Mouse (Mus musculus) heart, embryonic 15.5 days (tissue): ENCODE measurements around the gene Kctd4. TPM values are rescaled to one million over a fixed set of nuclear protein-coding genes. Genes with fewer than 3 reads are reported as not detected.

ENCODE experiments used
- ATAC-seq: fragments of 200-750 bp; cut with Nextera tagmentation; replicated peaks from 2 replicates; pipeline ENCODE4 v1.8.0; 2017; ENCODE audit warnings: low read depth, moderate TSS enrichment; ENCODE audit not compliant: insufficient number of reproducible peaks, insufficient read depth, low FRiP score
- H3K27ac ChIP-seq: fragments of 300-500 bp; sonication (generic); 2 replicates; pipeline ENCODE4 v1.5.1; 2015; ENCODE audit warnings: mild to moderate bottlenecking, inconsistent platforms
- H3K27me3 ChIP-seq: fragments of 300-500 bp; sonication (generic); 2 replicates; pipeline ENCODE4 v1.6.1; 2015; ENCODE audit warnings: inconsistent platforms
- H3K36me3 ChIP-seq: fragments of 300-500 bp; sonication (generic); 2 replicates; pipeline ENCODE4 v1.6.1; 2015; ENCODE audit warnings: mild to moderate bottlenecking, inconsistent platforms
- H3K4me1 ChIP-seq: fragments of 300-500 bp; sonication (generic); replicated peaks from 2 replicates; pipeline ENCODE4 v1.6.1; 2015; ENCODE audit warnings: inconsistent platforms
- H3K4me2 ChIP-seq: fragments of 300-500 bp; sonication (generic); 2 replicates; pipeline ENCODE4 v1.6.1; 2015; ENCODE audit warnings: inconsistent platforms, mild to moderate bottlenecking, moderate library complexity
- H3K4me3 ChIP-seq: fragments of 300-500 bp; sonication (generic); 2 replicates; pipeline ENCODE4 v1.5.1; 2015; ENCODE audit warnings: mild to moderate bottlenecking, inconsistent platforms
- H3K9ac ChIP-seq: fragments of 300-500 bp; sonication (generic); 2 replicates; pipeline ENCODE4 v1.6.1; 2015; ENCODE audit warnings: mild to moderate bottlenecking, inconsistent platforms
- H3K9me3 ChIP-seq: fragments of 300-500 bp; sonication (generic); replicated peaks from 2 replicates; pipeline ENCODE4 v1.6.1; 2016; ENCODE audit warnings: inconsistent platforms
- WGBS: fragments of 180-500 bp; shearing (Covaris S2); methylation state at CpG from one replicate; pipeline ENCODE4 v1.1.7; 2015; ENCODE audit warnings: mixed read lengths; 5-methylcytosine and 5-hydroxymethylcytosine counted together
- polyA plus RNA-seq: library from polyadenylated mRNA; unstranded; fragments of >200 nt; fragmentation: Nextera tagmentation; extraction: Ambion mirVana; gene quantifications from 2 replicates; pipeline ENCODE4 v1.2.1, GENCODE M21; 2015

The Kctd4 gene
- polyA plus RNA-seq, 1 experiment from 2014 or later, result 0.15 TPM

DNA sequence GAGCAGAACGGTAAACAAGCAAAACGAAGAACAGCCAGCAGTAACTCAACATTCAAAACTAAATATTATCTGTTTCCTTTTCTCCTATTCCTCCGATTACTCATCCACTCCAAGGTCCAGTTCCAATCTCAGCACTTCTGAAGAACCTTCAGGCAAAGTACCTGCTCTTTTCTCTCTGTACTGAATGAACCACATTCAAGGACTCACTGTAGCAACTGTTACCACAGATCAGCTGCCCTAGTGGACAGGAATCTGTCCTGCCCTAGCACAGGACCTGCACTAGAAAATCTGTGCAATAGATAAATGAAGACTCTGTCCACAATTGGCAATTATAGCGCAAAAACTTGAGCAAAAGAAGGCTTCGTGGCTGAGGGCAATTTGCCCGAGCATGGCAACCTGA is 36.1 kb downstream of the Kctd4 start:
- no peak overlapping the region for H3K9ac ChIP-seq
- WGBS, result 91% methylated on average over 6 of the region's 6 CpGs
- ATAC-seq, result no peak

DNA sequence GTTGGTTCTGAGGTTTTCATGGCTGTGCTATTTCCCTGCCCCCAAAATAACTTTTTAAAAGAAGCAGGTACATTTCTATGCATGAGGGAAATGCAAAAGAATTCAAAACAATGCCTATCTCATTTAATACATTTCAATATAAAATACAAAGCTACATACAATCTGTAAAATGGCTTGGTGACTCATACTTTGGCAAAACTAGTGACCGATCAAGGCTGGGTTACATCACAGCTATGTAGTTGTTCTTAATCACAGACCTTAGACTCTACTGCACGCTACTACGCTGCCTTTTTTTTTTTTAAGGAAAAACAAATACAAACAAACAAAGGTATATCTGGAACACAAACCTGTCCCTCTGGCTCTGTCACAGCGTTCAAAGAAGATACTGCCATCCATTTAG is 37.6 kb downstream of the Kctd4 start:
- no peak for ATAC-seq
- Histone ChIP-seq H3K36me3 (no peaks in the 10 kb centered on the region), H3K9me3 (no peaks in the 10 kb centered on the region), H3K4me1 (no peaks in the 10 kb centered on the region), H3K4me2 (no peak overlapping the region), H3K4me3 (no peak overlapping the region), H3K27ac (no peak overlapping the region), H3K9ac (no peak overlapping the region), H3K27me3 (no peaks in the 10 kb centered on the region)
- WGBS, result 89% methylated on average over 4 of the region's 4 CpGs

More for the DNA sequence above, 36.1 kb downstream of the Kctd4 start:
- no peak overlapping the region for H3K27ac ChIP-seq
- H3K4me1 ChIP-seq, result no peaks in the 10 kb centered on the region
- H3K36me3 ChIP-seq, result no peaks in the 10 kb centered on the region
- H3K9me3 ChIP-seq, result no peaks in the 10 kb centered on the region
- no peak overlapping the region for H3K4me2 ChIP-seq
- no peaks in the 10 kb centered on the region for H3K27me3 ChIP-seq
- no peak overlapping the region for H3K4me3 ChIP-seq

GRCm38 (mm10) chr14:75998082-75998481 is 43.3 kb downstream of the Kctd4 start:
- no peaks in the 10 kb centered on the region for H3K27me3 ChIP-seq
- H3K36me3 ChIP-seq, result no peaks in the 10 kb centered on the region
- H3K9ac ChIP-seq, result no peak overlapping the region
- no peak overlapping the region for H3K4me2 ChIP-seq
- no peak overlapping the region for H3K4me3 ChIP-seq
- H3K9me3 ChIP-seq, result no peaks in the 10 kb centered on the region
- WGBS, result 39% methylated on average over 1 of the region's 1 CpGs
- no peak overlapping the region for H3K27ac ChIP-seq
- H3K4me1 ChIP-seq, result no peaks in the 10 kb centered on the region
- ATAC-seq, result no peak

- no peak for ATAC-seq
- 74% methylated on average over 4 of the region's 4 CpGs for WGBS
- Histone ChIP-seq H3K9ac (no peak overlapping the region), H3K4me3 (no peak overlapping the region), H3K9me3 (no peaks in the 10 kb centered on the region), H3K36me3 (peaks cover 3% of the 10 kb centered on the region; the same call in 1 of the 2 replicates), H3K27ac (no peak overlapping the region), H3K27me3 (no peaks in the 10 kb centered on the region), H3K4me2 (no peak overlapping the region), H3K4me1 (no peaks in the 10 kb centered on the region)
Measured at GRCm38 (mm10) chr14:76001781-76002180, 47.0 kb downstream of the Kctd4 start.

DNA sequence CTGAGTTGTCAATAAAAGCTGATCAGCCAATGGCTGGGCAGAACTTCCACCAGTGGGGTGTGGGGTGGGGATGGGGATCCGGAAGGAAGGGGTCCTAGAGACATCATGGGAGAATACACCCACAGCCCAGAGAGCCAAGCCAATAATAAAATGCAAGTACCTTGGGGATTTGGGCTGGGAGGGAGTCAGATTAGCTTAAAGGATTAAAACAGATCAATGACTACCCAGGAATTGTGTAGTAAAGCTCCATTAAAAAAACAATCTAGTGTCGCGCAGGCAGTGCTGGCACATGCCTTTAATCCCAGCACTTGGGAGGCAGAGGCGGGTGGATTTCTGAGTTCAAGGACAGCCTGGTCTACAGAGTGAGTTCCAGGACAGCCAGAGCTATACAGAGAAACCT is 50.2 kb downstream of the Kctd4 start:
- Histone ChIP-seq H3K9ac (no peak overlapping the region), H3K27ac (no peak overlapping the region), H3K27me3 (no peaks in the 10 kb centered on the region), H3K9me3 (no peaks in the 10 kb centered on the region), H3K36me3 (peaks cover 6% of the 10 kb centered on the region; the same call in 1 of the 2 replicates), H3K4me2 (no peak overlapping the region), H3K4me3 (no peak overlapping the region), H3K4me1 (peaks cover 11% of the 10 kb centered on the region)
- WGBS, result 93% methylated on average over 4 of the region's 4 CpGs
- no peak for ATAC-seq

GRCm38 (mm10) chr14:76008174-76008573 is 53.4 kb downstream of the Kctd4 start:
- no peak for ATAC-seq
- H3K27me3 ChIP-seq, result no peaks in the 10 kb centered on the region
- H3K9me3 ChIP-seq, result no peaks in the 10 kb centered on the region
- 87% methylated on average over 1 of the region's 1 CpGs for WGBS
- peaks cover 6% of the 10 kb centered on the region; the same call in 1 of the 2 replicates for H3K36me3 ChIP-seq
- H3K4me1 ChIP-seq, result peaks cover 15% of the 10 kb centered on the region
- no peak overlapping the region for H3K4me2 ChIP-seq
- H3K27ac ChIP-seq, result no peak overlapping the region
- H3K9ac ChIP-seq, result no peak overlapping the region
- H3K4me3 ChIP-seq, result no peak overlapping the region

DNA sequence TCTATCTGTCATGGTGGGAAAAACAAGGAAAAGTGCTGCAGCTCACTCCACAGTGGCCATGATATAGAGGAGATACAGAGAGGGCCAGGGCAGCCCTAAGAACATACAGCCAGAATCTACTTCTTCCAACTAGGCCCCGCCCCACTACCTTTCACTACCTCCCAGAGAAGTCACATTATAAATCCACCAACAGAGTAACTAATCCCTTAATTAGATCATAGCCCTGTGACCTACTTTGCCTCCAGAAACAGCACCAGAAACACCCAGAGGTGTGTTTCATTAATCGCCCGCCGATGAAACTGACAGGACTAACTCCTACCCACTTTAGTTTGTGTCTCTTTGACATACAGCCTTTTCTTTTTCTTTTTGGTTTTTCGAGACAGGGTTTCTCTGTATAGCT is 54.4 kb downstream of the Kctd4 start:
- no peaks in the 10 kb centered on the region for H3K9me3 ChIP-seq
- H3K36me3 ChIP-seq, result peaks cover 6% of the 10 kb centered on the region; the same call in 1 of the 2 replicates
- H3K4me2 ChIP-seq, result peak overlapping the region; percentile 63
- H3K27me3 ChIP-seq, result no peaks in the 10 kb centered on the region
- ATAC-seq, result no peak
- peak overlapping the region; percentile 87 for H3K4me3 ChIP-seq
- peak overlapping the region; percentile 82; the same call in 1 of the 2 replicates for H3K9ac ChIP-seq
- H3K27ac ChIP-seq, result no peak overlapping the region
- WGBS, result 83% methylated on average over 5 of the region's 5 CpGs
- H3K4me1 ChIP-seq, result peaks cover 15% of the 10 kb centered on the region

- peaks cover 6% of the 10 kb centered on the region; the same call in 1 of the 2 replicates for H3K36me3 ChIP-seq
- no peaks in the 10 kb centered on the region for H3K9me3 ChIP-seq
- peak within 1 kb of the TSS; percentile 83 for H3K27ac ChIP-seq
- peak; percentile 88 for ATAC-seq
- no peaks in the 10 kb centered on the region for H3K27me3 ChIP-seq
- peak within 1 kb of the TSS; percentile 82 for H3K9ac ChIP-seq
- WGBS, result under 1% methylated on average over 67 of the region's 67 CpGs
- peak within 1 kb of the TSS; percentile 87 for H3K4me3 ChIP-seq
- H3K4me2 ChIP-seq, result peak within 1 kb of the TSS; percentile 63
- H3K4me1 ChIP-seq, result peaks cover 15% of the 10 kb centered on the region
Measured at GRCm38 (mm10) chr14:76010102-76011061, 55.6 kb downstream of the Kctd4 start, which contains the start of gene Gtf2f2. Gtf2f2 (minus strand) TSS chr14:76010865.

DNA sequence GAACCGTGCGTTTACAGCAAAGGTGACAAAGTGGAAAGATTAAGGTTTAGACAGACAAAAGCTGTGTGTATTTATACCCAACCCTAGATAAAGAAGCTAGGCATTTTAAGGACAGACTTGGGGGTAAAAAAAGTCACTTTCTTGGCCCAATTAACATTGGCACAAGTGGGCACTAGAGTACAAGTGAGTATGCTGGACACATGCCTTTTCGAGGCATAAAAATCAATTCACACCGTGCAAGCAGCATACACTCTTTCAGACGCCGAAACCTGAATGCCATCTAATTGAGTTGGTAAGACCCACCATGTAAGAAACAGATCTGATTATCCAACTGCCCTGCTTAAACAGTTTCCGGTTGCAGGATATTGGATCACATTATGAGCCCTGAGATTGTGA is 56.3 kb downstream of the Kctd4 start:
- Histone ChIP-seq H3K36me3 (peaks cover 6% of the 10 kb centered on the region; the same call in 1 of the 2 replicates), H3K4me3 (peak overlapping the region; percentile 87), H3K4me2 (peak overlapping the region; percentile 63), H3K27me3 (no peaks in the 10 kb centered on the region), H3K27ac (no peak overlapping the region), H3K9ac (peak overlapping the region; percentile 82; the same call in 1 of the 2 replicates), H3K4me1 (peaks cover 15% of the 10 kb centered on the region), H3K9me3 (no peaks in the 10 kb centered on the region)
- no peak for ATAC-seq
- 30% methylated on average over 7 of the region's 7 CpGs for WGBS

DNA sequence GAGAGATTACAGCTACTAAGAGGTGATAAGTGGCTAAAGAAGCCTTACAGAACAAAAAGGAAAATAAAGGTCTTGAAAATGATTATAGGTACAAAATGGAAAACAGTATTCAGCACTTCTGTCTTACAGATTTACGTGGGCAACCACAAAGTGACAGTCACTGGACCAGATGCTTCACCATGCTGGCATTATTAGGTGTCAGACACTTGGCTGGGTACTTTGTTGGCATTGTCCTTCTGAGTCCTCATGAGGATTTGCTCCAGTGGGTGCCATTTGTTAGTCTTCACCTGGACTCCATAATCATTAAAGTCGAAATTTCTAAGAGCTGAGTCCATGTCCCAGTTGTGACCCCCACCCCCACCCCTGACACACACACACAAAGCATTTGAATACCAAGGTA is 59.5 kb downstream of the Kctd4 start:
- WGBS, result 41% methylated on average over 2 of the region's 2 CpGs
- Histone ChIP-seq H3K9ac (no peak overlapping the region), H3K4me3 (no peak overlapping the region), H3K4me2 (no peak overlapping the region), H3K27ac (no peak overlapping the region), H3K36me3 (no peaks in the 10 kb centered on the region), H3K4me1 (peaks cover 11% of the 10 kb centered on the region), H3K27me3 (no peaks in the 10 kb centered on the region), H3K9me3 (no peaks in the 10 kb centered on the region)
- no peak for ATAC-seq
